8 mouse cellular contexts compared by ENCODE assay signal in the genomic region with DNA sequence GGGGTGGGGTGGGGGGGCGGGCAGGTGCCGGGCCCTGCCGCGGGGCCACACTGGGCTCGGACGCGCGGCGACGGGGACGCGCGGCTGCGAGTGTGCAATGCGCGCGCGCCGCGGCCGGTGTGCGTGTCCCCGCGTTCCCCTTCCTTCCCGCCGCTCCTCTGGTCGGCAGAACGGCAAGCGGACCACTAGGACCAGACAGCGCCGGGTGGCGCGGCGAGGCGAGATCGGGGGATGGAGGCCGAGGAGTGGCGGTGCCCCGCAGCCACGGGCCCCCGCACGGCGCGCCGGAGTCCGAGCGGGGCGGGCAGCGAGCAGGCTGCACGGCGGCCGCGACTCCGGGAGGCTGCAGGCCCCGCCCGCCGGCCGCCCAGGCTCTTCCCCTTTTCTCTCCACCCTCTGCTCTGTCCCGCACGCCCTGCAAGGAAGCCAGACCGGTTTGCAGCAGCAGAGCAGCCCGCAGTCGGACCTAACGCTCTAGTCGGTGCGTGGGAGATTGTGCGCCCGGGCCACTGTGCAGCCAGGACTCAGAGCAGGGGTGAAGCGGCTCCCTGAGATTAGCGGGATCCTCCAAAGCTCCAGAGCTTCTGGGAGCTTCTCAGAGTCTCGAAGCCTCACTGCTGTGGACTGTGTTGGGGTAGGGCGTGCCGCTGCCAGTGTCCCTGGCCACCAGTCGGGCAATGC. TPM values are rescaled to one million over a fixed set of nuclear protein-coding genes. Genes with fewer than 3 reads are reported as not detected.
DNase-seq lines count a peak whose midpoint lies in the region; ATAC-seq lines count a peak whose summit lies in the region.

No protein-coding gene starts in this region.

- ATAC-seq in common myeloid progenitor, adult 5-6 weeks (replicated peaks; ENCODE audit: low read depth, poor library complexity, severe bottlenecking), result peak; percentile 69
- peak; percentile 76 for ATAC-seq in megakaryocyte-erythroid progenitor cell, adult 5-6 weeks (replicated peaks; ENCODE audit: low FRiP score, low TSS enrichment, poor library complexity, severe bottlenecking)

- intact Hi-C loops in left cerebral cortex, postnatal 14 days (cut with DNase I), result loop anchor here (5.0 to 10.0 kb wide), 2 partner anchors 79 to 251 kb away; partner anchors contain the start of gene Fam122a

- DNase-seq in ZHBTc4 (ENCODE audit: low read depth, low spot score), result peak; percentile 87
- DNase-seq in gastrocnemius, postnatal 10 days, result peak; percentile 52
- peak; percentile 35 for DNase-seq in induced T-regulatory cell, adult 2 months (ENCODE audit: low read depth)
- peak; percentile 18 to 51 for DNase-seq in left cerebral cortex, postnatal 14 days (ENCODE audit: low spot score in 2 of 2)
- DNase-seq in right cerebral cortex, postnatal 10 days (ENCODE audit: low spot score in 2 of 2), result peak; percentile 53 to 60
- peak; percentile 59 for DNase-seq in urinary bladder, postnatal 25 days (ENCODE audit: low spot score)

RNA-seq across cellular contexts. Expression of gene Pip5k1b, which starts 0.4 kb away (rescaled TPM):
- total RNA-seq in common myeloid progenitor, adult 5-6 weeks (2017), result 6.9 and 9.8 TPM in 2 replicates
- 1 to 10 TPM; 1.2 to 1.6 TPM for total RNA-seq in gastrocnemius, postnatal 10 days (2021)
- total RNA-seq in left cerebral cortex, postnatal 14 days (2021), result 10 to 100 TPM; 17.7 to 19.3 TPM
- 20.8 and 25.4 TPM in 2 replicates for total RNA-seq in megakaryocyte-erythroid progenitor cell, adult 5-6 weeks (2014; fragmentation: Nextera tagmentation)
- total RNA-seq in megakaryocyte-erythroid progenitor cell, adult 5-6 weeks (2017), result 8.4 and 10.6 TPM in 2 replicates

Comparison
In these comparisons a context has a peak if more than half of its experiments do, and no peak if none do; other contexts are left out.
1. Peak in every context shown above with its lines: DNase-seq and ATAC-seq.
2. DNase-seq: peak in every context shown above with its lines; median percentile 87 in ZHBTc4; 59 in urinary bladder, postnatal 25 days; 56 in right cerebral cortex, postnatal 10 days; 52 in gastrocnemius, postnatal 10 days; 35 in induced T-regulatory cell, adult 2 months; 34 in left cerebral cortex, postnatal 14 days.